Mouse (Mus musculus): ENCODE results near the gene Dusp28.

GRCm38 (mm10) chr1:92919151-92919550 is 12.4 kb downstream of the Dusp28 start:
- TF ChIP-seq CTCF (conservative IDR thresholded peaks at IDR 0.05; ENCODE audit: low read length) (no peak), NANOG (IDR thresholded peaks at IDR 0.05; ENCODE audit: borderline replicate concordance, low read length) (no peak), POU5F1 (IDR thresholded peaks at IDR 0.05; ENCODE audit: borderline replicate concordance, low read length) (no peak)
